Comparison of ENCODE assay signal across 31 mouse cellular contexts in genomic region chr1:109369290-109369689, GRCm38 (mm10).
"Had no signal": no experiment of that assay in that cellular context is flagged by ENCODE, and none has a peak within 500 bp of the region (broad histone marks: within the 10 kb centered on the region; RNA-seq: fewer than 3 reads in every experiment).

No protein-coding gene starts in this region.

- H3K27ac ChIP-seq: limb, embryonic 10.5 days; limb, embryonic 12.5 days; limb, embryonic 13.5 days; limb, embryonic 15.5 days; liver, embryonic 12.5 days; liver, embryonic 13.5 days; liver, embryonic 14.5 days; liver, embryonic 15.5 days; lung, embryonic 15.5 days; macrophage; midbrain, embryonic 10.5 days; midbrain, embryonic 12.5 days; midbrain, embryonic 13.5 days; midbrain, embryonic 15.5 days; neural tube, embryonic 12.5 days; neural tube, embryonic 13.5 days had no signal

- H3K4me2 ChIP-seq: limb, embryonic 12.5 days; limb, embryonic 13.5 days; limb, embryonic 15.5 days; liver, embryonic 11.5 days; liver, embryonic 12.5 days; liver, embryonic 13.5 days; liver, embryonic 15.5 days; lung, embryonic 14.5 days; lung, embryonic 15.5 days; midbrain, embryonic 11.5 days; midbrain, embryonic 12.5 days; midbrain, embryonic 13.5 days; midbrain, embryonic 15.5 days; neural tube, embryonic 12.5 days; neural tube, embryonic 13.5 days had no signal

- ATAC-seq: liver, embryonic 12.5 days; lung, postnatal 0 days; midbrain, embryonic 13.5 days; midbrain, embryonic 15.5 days; midbrain, embryonic 16.5 days had no signal

- H3K36me3 ChIP-seq: limb, embryonic 10.5 days; limb, embryonic 12.5 days; limb, embryonic 13.5 days; limb, embryonic 15.5 days; liver, embryonic 12.5 days; liver, embryonic 13.5 days; liver, embryonic 15.5 days; lung, embryonic 15.5 days; midbrain, embryonic 10.5 days; midbrain, embryonic 12.5 days; midbrain, embryonic 13.5 days; midbrain, embryonic 15.5 days; neural tube, embryonic 12.5 days; neural tube, embryonic 13.5 days had no signal

- DNase-seq: liver; liver, embryonic 13.5 days; lung, adult 18-20 months; lung, adult 2 months; lung, embryonic 14.5 days; lung, postnatal 10 days; lung, postnatal 14 days; lung, postnatal 36 days; lung, postnatal 4 days; midbrain, embryonic 14.5 days had no signal

- H3K9me3 ChIP-seq: limb, embryonic 10.5 days; limb, embryonic 12.5 days; limb, embryonic 13.5 days; limb, embryonic 15.5 days; liver, embryonic 12.5 days; liver, embryonic 13.5 days; liver, embryonic 15.5 days; lung, embryonic 15.5 days; megakaryocyte, embryonic 14.5 days; midbrain, embryonic 10.5 days; midbrain, embryonic 12.5 days; midbrain, embryonic 13.5 days; midbrain, embryonic 15.5 days; neural tube, embryonic 12.5 days; neural tube, embryonic 13.5 days had no signal

- H3K9ac ChIP-seq: limb, embryonic 12.5 days; limb, embryonic 13.5 days; limb, embryonic 15.5 days; liver, embryonic 12.5 days; liver, embryonic 13.5 days; liver, embryonic 14.5 days; liver, embryonic 15.5 days; lung, embryonic 14.5 days; lung, embryonic 15.5 days; midbrain, embryonic 12.5 days; midbrain, embryonic 13.5 days; midbrain, embryonic 15.5 days; neural tube, embryonic 12.5 days; neural tube, embryonic 13.5 days had no signal

- H3K4me3 ChIP-seq: limb, embryonic 10.5 days; limb, embryonic 12.5 days; limb, embryonic 13.5 days; limb, embryonic 15.5 days; liver, embryonic 12.5 days; liver, embryonic 13.5 days; liver, embryonic 15.5 days; lung, embryonic 15.5 days; megakaryocyte, embryonic 14.5 days; midbrain, embryonic 10.5 days; midbrain, embryonic 12.5 days; midbrain, embryonic 13.5 days; midbrain, embryonic 15.5 days; myocyte; neural tube, embryonic 12.5 days; neural tube, embryonic 13.5 days had no signal

- H3K27me3 ChIP-seq: limb, embryonic 12.5 days; limb, embryonic 13.5 days; limb, embryonic 15.5 days; liver, embryonic 12.5 days; liver, embryonic 13.5 days; liver, embryonic 15.5 days; lung, embryonic 15.5 days; megakaryocyte, embryonic 14.5 days; midbrain, embryonic 12.5 days; midbrain, embryonic 13.5 days; midbrain, embryonic 15.5 days; neural tube, embryonic 12.5 days; neural tube, embryonic 13.5 days had no signal

- H3K4me1 ChIP-seq: limb, embryonic 10.5 days; limb, embryonic 12.5 days; limb, embryonic 13.5 days; limb, embryonic 15.5 days; liver, embryonic 12.5 days; liver, embryonic 13.5 days; liver, embryonic 15.5 days; lung, embryonic 15.5 days; megakaryocyte, embryonic 14.5 days; midbrain, embryonic 10.5 days; midbrain, embryonic 12.5 days; midbrain, embryonic 13.5 days; midbrain, embryonic 15.5 days; neural tube, embryonic 12.5 days; neural tube, embryonic 13.5 days had no signal
